Mouse (Mus musculus): ENCODE results near the gene Rasgrf2.

The Rasgrf2 gene

GRCm38 (mm10) chr13:92041584-92042563, 89.6 kb downstream of the Rasgrf2 start:
- DNase-seq: no peak

- no peak for DNase-seq
Observed at GRCm38 (mm10) chr13:92030364-92031057, 100.9 kb downstream of the Rasgrf2 start.

- no peak for DNase-seq
Observed at GRCm38 (mm10) chr13:92029666-92030065, 101.8 kb downstream of the Rasgrf2 start.

- no peak for DNase-seq
Observed at GRCm38 (mm10) chr13:92027951-92028350, 103.5 kb downstream of the Rasgrf2 start.

- DNase-seq: no peak
Observed at GRCm38 (mm10) chr13:92026651-92027050, 104.8 kb downstream of the Rasgrf2 start.

- DNase-seq: no peak
Observed at GRCm38 (mm10) chr13:92025124-92025523, 106.3 kb downstream of the Rasgrf2 start.

- no peak for DNase-seq
Observed at GRCm38 (mm10) chr13:92022202-92022601, 109.3 kb downstream of the Rasgrf2 start.

- no peak for DNase-seq
Observed at GRCm38 (mm10) chr13:91996929-91997328, 134.5 kb downstream of the Rasgrf2 start.

GRCm38 (mm10) chr13:91991412-91991811, 140.0 kb downstream of the Rasgrf2 start:
- no peak for DNase-seq

- no peak for DNase-seq
Observed at GRCm38 (mm10) chr13:91990709-91991284, 140.7 kb downstream of the Rasgrf2 start.

GRCm38 (mm10) chr13:91988378-91988777, 143.1 kb downstream of the Rasgrf2 start:
- DNase-seq: no peak

GRCm38 (mm10) chr13:91986958-91987357, 144.5 kb downstream of the Rasgrf2 start:
- DNase-seq: no peak

GRCm38 (mm10) chr13:91985915-91986589, 145.4 kb downstream of the Rasgrf2 start:
- DNase-seq: no peak

- DNase-seq: no peak
Observed at GRCm38 (mm10) chr13:91985019-91985418, 146.4 kb downstream of the Rasgrf2 start.

GRCm38 (mm10) chr13:91982080-91982479, 149.4 kb downstream of the Rasgrf2 start:
- DNase-seq: no peak

- DNase-seq: no peak
Observed at GRCm38 (mm10) chr13:91981414-91981813, 150.0 kb downstream of the Rasgrf2 start.

- no peak for DNase-seq
Observed at GRCm38 (mm10) chr13:91976971-91977370, 154.5 kb downstream of the Rasgrf2 start.

GRCm38 (mm10) chr13:91976541-91976940, 154.9 kb downstream of the Rasgrf2 start:
- no peak for DNase-seq

- no peak for DNase-seq
Observed at GRCm38 (mm10) chr13:91974154-91974553, 157.3 kb downstream of the Rasgrf2 start.

GRCm38 (mm10) chr13:91971246-91971645, 160.2 kb downstream of the Rasgrf2 start:
- DNase-seq: no peak

GRCm38 (mm10) chr13:91956474-91956873, 175.0 kb downstream of the Rasgrf2 start:
- no peak for DNase-seq

- DNase-seq: no peak
Observed at GRCm38 (mm10) chr13:91955646-91956045, 175.8 kb downstream of the Rasgrf2 start.

GRCm38 (mm10) chr13:91955175-91955574, 176.3 kb downstream of the Rasgrf2 start:
- no peak for DNase-seq
